Mouse (Mus musculus): ENCODE measurements around the gene Fbxo22. TPM values are rescaled to one million over a fixed set of nuclear protein-coding genes. Genes with fewer than 3 reads are reported as not detected.

Gene Fbxo22
- 83.4 and 89.1 TPM in 2 replicates for polyA plus RNA-seq (2015; fragmentation: Nextera tagmentation; extraction: Ambion mirVana)

DNA sequence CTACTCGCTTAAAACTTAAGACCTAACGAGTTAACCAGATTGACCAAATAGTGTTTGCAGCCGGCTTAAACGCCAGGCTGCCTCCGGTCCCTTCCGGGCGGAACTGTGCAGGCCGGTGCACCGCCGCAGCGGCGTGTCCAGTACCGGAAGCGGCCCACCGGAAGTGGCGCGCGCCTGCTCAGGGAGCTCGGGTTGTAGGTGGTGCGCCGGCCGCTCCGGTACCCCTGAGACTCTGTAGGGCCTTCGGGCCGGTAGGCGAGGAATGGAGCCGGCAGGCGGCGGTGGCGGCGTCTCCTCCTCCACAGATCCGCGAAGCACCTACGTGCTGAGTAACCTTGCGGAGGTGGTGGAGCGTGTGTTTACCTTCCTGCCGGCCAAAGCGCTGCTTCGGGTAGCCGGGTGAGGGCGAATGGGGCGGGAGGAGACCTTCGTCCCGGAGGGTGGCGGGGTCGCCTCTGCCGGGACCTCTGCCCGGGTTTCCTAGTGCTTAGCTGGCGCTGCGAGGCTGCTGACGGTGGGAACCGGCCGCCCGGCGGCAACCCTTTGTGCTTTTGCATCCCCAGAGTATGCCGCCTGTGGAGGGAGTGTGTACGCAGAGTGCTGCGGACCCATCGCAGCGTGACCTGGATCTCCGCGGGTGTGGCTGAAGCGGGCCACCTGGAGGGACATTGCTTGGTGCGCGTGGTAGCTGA, at the start of gene Fbxo22:
Fbxo22 (plus strand) TSS at position 136 of the 692 bp plus-strand sequence.
- Histone ChIP-seq H3K9ac (peak within 1 kb of the TSS; percentile 87), H3K9me3 (no peaks in the 10 kb centered on the region), H3K4me3 (peak within 1 kb of the TSS; percentile 90), H3K27me3 (replicated peaks) (no peaks in the 10 kb centered on the region), H3K36me3 (replicated peaks) (peaks cover 8% of the 10 kb centered on the region), H3K4me1 (peaks cover 33% of the 10 kb centered on the region), H3K4me2 (peak within 1 kb of the TSS; percentile 65), H3K27ac (peak within 1 kb of the TSS; percentile 87)
- ATAC-seq (replicated peaks): peak; percentile 100
- WGBS: under 1% methylated on average over 65 of the region's 65 CpGs

DNA sequence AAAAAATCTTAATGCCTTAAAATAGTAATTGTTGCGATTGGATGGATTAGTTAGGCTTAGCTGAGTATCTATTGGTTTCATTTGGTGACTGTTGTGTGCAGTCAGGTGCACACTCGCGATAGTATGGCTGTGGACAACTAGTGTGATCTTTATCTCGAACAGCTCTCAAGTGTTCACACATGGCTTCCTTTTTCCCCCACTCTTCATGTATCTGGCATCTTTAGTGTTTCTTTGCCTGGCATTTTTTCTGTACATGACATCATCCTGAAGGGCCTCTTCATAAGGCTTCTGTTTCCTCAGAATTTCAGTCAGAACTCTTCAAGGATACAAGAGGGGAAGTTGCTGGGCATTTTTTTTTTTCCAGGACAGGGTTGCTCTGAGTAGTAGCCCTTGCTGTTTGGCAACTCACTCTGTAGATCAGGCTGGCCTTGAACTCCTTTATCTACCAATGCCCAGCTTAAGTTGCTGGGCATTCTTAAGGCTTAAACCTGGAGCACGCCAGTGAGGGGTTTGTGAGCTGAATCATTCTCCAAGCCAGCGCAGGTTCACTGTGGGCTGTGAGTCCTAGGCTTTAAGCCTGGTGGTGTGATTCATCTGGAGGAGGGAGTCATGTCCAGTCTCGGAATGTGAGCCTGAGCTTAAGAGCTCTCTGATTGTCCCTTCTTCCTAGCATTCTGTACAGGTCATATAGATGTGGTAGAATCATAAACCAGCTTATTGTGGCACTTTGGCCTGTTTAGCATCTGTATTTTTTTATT, 37.9 kb upstream of the Fbxo22 start:
- no peaks in the 10 kb centered on the region for H3K27me3 ChIP-seq (replicated peaks)
- H3K27ac ChIP-seq: no peak overlapping the region
- H3K4me1 ChIP-seq: no peaks in the 10 kb centered on the region
- no peak for ATAC-seq (replicated peaks)
- H3K9ac ChIP-seq: no peak overlapping the region
- H3K4me3 ChIP-seq: no peak overlapping the region
- no peaks in the 10 kb centered on the region for H3K36me3 ChIP-seq (replicated peaks)
- 88% methylated on average over 7 of the region's 7 CpGs for WGBS
- H3K4me2 ChIP-seq: no peak overlapping the region
- H3K9me3 ChIP-seq: no peaks in the 10 kb centered on the region

DNA sequence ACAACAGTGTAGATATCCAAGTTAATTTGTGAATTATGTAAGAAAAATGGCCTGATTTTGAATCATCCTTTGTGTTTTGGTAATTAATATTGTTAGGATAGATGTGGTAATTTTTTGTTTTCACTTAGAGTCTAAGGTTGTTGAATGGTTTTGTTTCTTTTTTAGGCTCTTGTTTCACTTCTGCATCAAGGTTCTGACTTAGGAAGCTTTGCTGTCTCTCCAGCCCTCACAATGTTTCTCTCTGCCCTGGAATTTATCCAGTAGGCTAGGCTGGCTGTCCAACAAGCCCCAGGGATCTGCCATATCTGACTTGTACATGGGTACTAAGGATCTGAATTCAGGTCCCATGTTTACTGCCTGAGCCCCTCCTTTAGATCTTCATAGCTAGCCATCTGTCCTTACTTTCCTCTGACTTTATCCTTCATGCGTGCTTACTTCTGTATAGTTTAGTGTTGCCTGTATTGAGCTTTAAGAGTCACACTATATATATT, 36.5 kb upstream of the Fbxo22 start:
- no peak for ATAC-seq (replicated peaks)
- Histone ChIP-seq H3K36me3 (replicated peaks) (no peaks in the 10 kb centered on the region), H3K9ac (no peak overlapping the region), H3K9me3 (no peaks in the 10 kb centered on the region), H3K27me3 (replicated peaks) (no peaks in the 10 kb centered on the region), H3K27ac (no peak overlapping the region), H3K4me1 (no peaks in the 10 kb centered on the region), H3K4me2 (no peak overlapping the region), H3K4me3 (no peak overlapping the region)
- 96% methylated on average over 1 of the region's 1 CpGs for WGBS

DNA sequence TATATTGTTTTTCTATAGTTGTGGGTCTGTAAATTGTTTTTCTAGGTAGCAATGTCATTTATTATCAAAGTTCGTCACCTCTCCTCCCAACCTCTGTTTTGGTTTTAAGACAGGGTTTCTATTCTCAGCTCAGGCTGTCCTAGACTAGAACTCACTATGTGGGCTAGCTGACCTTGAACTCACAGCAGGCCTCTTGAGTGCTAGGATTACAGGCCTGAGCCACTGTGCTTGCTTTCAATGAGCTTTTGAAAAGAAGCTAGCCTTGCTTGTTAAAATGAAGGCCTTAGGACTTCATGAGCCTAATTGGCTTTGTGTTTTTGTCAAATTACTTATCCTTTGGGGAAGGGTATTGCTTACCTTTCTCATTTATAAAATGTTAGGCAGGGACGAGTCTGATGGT, 34.5 kb upstream of the Fbxo22 start:
- H3K4me2 ChIP-seq: no peak overlapping the region
- no peak overlapping the region for H3K4me3 ChIP-seq
- no peaks in the 10 kb centered on the region for H3K36me3 ChIP-seq (replicated peaks)
- no peaks in the 10 kb centered on the region for H3K9me3 ChIP-seq
- no peak overlapping the region for H3K9ac ChIP-seq
- no peak for ATAC-seq (replicated peaks)
- H3K27ac ChIP-seq: no peak overlapping the region
- H3K4me1 ChIP-seq: no peaks in the 10 kb centered on the region
- 71% methylated on average over 2 of the region's 2 CpGs for WGBS
- H3K27me3 ChIP-seq (replicated peaks): no peaks in the 10 kb centered on the region

DNA sequence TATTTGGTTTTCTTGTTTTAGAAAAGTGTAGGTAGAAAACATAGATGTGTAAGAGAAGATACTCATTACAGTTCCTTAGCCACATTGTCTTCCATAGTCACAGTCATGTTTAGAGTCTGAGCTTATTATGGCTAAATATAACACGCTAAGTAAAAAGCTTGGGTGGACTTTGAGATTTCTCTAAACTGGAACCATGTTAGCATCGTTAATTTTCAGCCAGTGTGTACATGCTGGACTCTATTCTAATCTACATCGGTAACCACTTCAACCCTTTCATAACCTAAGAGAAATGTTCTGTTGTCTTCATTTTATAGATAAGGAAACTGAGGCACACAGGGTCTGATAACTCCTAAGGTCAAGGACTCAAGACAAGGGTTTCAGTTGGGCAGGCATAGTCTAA, 12.8 kb upstream of the Fbxo22 start:
- H3K36me3 ChIP-seq (replicated peaks): no peaks in the 10 kb centered on the region
- no peak overlapping the region for H3K4me2 ChIP-seq
- no peaks in the 10 kb centered on the region for H3K27me3 ChIP-seq (replicated peaks)
- no peak overlapping the region for H3K4me3 ChIP-seq
- H3K27ac ChIP-seq: no peak overlapping the region
- ATAC-seq (replicated peaks): no peak
- no peak overlapping the region for H3K9ac ChIP-seq
- 99% methylated on average over 3 of the region's 3 CpGs for WGBS
- H3K4me1 ChIP-seq: no peaks in the 10 kb centered on the region
- H3K9me3 ChIP-seq: no peaks in the 10 kb centered on the region

DNA sequence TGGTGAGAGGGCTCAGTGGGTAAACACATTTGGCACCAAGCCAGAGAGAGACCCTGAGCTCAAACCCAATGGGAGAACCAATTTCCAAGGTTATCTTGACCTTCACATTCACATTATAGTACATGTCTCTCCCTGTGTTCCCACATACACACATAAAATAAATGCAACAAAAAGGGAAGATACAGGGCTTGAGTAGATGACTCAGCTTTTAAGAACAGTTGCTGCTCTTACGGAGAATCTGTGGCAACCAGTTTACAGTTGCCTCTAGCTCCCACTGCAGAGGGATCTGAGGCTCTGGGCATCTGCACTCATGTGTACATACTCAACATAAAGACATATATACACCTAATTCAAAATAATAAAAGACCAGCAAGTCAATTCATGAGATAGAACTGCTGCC, 10.5 kb upstream of the Fbxo22 start:
- H3K9ac ChIP-seq: no peak overlapping the region
- no peak overlapping the region for H3K27ac ChIP-seq
- no peak overlapping the region for H3K4me3 ChIP-seq
- H3K27me3 ChIP-seq (replicated peaks): no peaks in the 10 kb centered on the region
- H3K9me3 ChIP-seq: no peaks in the 10 kb centered on the region
- no peaks in the 10 kb centered on the region for H3K4me1 ChIP-seq
- no peak for ATAC-seq (replicated peaks)
- 94% methylated on average over 1 of the region's 1 CpGs for WGBS
- no peak overlapping the region for H3K4me2 ChIP-seq
- no peaks in the 10 kb centered on the region for H3K36me3 ChIP-seq (replicated peaks)

DNA sequence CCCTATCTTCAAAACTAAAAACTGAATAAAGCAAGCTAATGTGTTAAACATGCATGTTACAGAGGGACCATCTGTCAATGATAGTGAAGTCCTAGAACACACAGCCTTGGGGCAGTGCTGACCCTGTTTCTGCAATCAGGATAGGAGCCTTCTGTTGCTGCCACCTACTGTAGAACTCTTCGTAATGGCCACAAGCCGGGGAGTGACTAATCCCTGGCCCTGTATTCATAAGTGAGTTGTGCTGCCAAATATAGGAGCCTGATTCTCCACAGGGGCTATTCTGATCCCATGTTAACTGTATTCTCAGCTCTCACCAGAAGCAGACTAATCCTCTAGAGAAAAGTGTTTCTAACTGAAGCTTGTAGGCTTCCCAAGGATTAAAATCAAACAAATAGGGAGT, 9.4 kb upstream of the Fbxo22 start:
- WGBS: 46% methylated on average over 2 of the region's 2 CpGs
- H3K4me3 ChIP-seq: no peak overlapping the region
- H3K9ac ChIP-seq: no peak overlapping the region
- no peaks in the 10 kb centered on the region for H3K4me1 ChIP-seq
- H3K27ac ChIP-seq: no peak overlapping the region
- no peak overlapping the region for H3K4me2 ChIP-seq
- no peak for ATAC-seq (replicated peaks)
- no peaks in the 10 kb centered on the region for H3K27me3 ChIP-seq (replicated peaks)
- no peaks in the 10 kb centered on the region for H3K9me3 ChIP-seq
- 0 out of 2 replicates have a peak, but pooled peaks cover 6% of the 10 kb centered on the region for H3K36me3 ChIP-seq (replicated peaks)

DNA sequence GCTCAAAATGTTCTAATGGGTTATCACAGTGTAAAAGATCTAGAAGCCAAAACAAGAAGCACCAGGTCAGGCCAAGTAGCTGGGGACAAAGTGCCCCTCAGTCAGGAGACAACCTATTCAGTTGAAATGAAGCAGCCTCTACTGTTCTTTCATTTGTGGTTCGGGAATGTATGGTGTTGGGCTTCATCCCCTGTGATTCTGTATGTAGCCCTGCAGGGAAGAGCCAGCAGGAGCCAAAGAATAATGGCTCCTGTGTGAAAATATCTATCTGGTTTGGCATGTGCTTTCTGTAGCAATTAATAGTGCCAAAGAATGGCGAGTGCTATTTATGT, 301 bp upstream of the Fbxo22 start:
- peak overlapping the region; percentile 87 for H3K9ac ChIP-seq
- WGBS: 1% methylated on average over 2 of the region's 2 CpGs
- peak overlapping the region; percentile 90 for H3K4me3 ChIP-seq
- H3K27ac ChIP-seq: peak overlapping the region; percentile 87
- H3K36me3 ChIP-seq (replicated peaks): 0 out of 2 replicates have a peak, but pooled peaks cover 8% of the 10 kb centered on the region
- H3K27me3 ChIP-seq (replicated peaks): no peaks in the 10 kb centered on the region
- H3K4me1 ChIP-seq: peaks cover 33% of the 10 kb centered on the region
- peak overlapping the region; percentile 65 for H3K4me2 ChIP-seq
- peak; percentile 61 for ATAC-seq (replicated peaks)
- H3K9me3 ChIP-seq: no peaks in the 10 kb centered on the region

DNA sequence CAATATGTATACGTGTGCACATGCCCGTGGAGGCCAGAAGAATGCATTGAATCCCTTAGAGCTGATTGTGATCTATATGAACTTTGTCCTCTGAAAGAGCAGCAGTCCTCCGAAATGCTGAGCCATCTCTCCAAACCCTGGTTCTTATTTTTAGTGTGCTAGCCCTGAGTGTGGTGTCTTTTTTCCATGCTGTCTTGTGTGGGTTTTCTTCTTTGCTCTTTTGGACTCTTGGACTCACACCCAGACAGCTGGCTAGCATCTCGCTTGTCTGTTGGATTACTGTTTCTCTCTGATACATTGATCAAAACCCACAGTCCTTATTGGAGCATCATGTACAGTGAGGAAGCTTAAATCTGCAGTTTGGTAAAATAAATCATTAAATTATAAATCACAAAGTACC, 2.9 kb downstream of the Fbxo22 start:
- H3K4me3 ChIP-seq: no peak overlapping the region
- ATAC-seq (replicated peaks): no peak
- no peaks in the 10 kb centered on the region for H3K27me3 ChIP-seq (replicated peaks)
- H3K9me3 ChIP-seq: no peaks in the 10 kb centered on the region
- H3K9ac ChIP-seq: no peak overlapping the region
- H3K4me1 ChIP-seq: peaks cover 33% of the 10 kb centered on the region
- H3K4me2 ChIP-seq: no peak overlapping the region
- H3K27ac ChIP-seq: no peak overlapping the region
- WGBS: 75% methylated on average over 4 of the region's 4 CpGs
- H3K36me3 ChIP-seq (replicated peaks): peaks cover 26% of the 10 kb centered on the region

DNA sequence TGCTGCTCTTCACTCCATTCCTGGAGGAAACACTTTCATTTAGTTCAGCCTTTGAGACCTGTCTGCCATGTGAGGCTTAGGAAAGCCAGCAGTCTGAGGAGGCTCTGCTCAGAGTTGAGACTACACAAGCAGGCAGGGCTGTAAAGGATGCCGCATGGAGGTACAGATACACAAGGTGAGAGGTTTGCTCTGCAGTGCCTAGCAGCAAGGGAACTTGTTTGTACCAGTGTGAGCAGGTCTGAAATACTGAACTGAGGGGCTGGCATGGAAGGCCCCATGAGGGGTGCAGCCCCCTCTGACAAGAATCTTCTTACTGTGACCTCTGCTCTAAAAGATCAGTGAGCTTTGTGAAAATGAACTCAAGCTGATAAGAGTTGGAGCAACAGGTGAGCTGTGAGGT, 4.7 kb downstream of the Fbxo22 start:
- 93% methylated on average over 1 of the region's 1 CpGs for WGBS
- Histone ChIP-seq H3K27me3 (replicated peaks) (no peaks in the 10 kb centered on the region), H3K4me3 (no peak overlapping the region), H3K9ac (no peak overlapping the region), H3K4me1 (peaks cover 25% of the 10 kb centered on the region), H3K9me3 (no peaks in the 10 kb centered on the region), H3K36me3 (replicated peaks) (peaks cover 32% of the 10 kb centered on the region), H3K27ac (no peak overlapping the region), H3K4me2 (no peak overlapping the region)
- ATAC-seq (replicated peaks): no peak

DNA sequence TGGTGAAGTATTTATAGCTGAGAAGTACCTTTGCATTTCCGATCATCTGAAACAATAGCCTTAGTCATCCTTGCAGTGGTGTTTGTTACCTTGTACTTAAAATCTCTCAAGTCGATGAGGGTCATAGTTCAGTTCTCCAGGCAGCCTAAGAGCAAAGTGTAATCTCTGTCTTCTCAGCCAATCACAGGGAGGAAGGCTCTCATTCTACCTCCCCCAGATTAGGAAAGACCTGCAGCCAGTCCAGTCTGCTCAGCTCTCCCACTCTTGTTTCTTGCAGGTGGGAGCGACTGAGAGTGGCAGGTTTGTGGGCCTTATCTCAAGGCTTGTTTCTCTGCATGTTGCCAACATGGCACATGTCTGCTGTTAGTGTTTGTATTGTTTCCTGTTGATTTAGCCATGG, 6.3 kb downstream of the Fbxo22 start:
- WGBS: 94% methylated on average over 3 of the region's 3 CpGs
- Histone ChIP-seq H3K4me1 (peaks cover 17% of the 10 kb centered on the region), H3K36me3 (replicated peaks) (peaks cover 47% of the 10 kb centered on the region)

DNA sequence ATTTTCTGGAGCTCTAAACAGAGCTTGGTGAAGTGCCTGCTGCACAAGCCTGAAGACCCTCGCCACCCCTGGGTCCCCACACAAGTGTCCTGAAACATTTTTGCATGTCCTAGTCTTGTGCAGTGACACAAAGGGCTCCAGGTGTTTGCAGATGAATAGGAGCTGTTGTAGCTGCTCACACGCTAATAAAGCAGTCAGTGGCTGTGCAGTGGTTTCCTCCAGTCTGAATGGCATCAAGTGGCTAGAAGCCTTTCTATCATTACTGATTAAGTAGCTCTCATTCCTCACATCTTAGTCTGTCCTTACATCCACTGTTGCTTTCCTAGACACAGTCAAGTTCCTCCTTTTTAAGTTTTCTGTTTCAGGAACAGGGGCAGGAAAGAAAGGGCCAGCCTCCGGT, 6.9 kb downstream of the Fbxo22 start:
- no peak for ATAC-seq (replicated peaks)
- Histone ChIP-seq H3K4me2 (no peak overlapping the region), H3K4me3 (no peak overlapping the region), H3K9me3 (no peaks in the 10 kb centered on the region), H3K27ac (no peak overlapping the region), H3K27me3 (replicated peaks) (no peaks in the 10 kb centered on the region), H3K9ac (no peak overlapping the region), H3K4me1 (peaks cover 11% of the 10 kb centered on the region), H3K36me3 (replicated peaks) (peaks cover 48% of the 10 kb centered on the region)
- WGBS: 82% methylated on average over 3 of the region's 3 CpGs

More for the DNA sequence above, 6.3 kb downstream of the Fbxo22 start:
- Histone ChIP-seq H3K4me2 (no peak overlapping the region), H3K9me3 (no peaks in the 10 kb centered on the region), H3K9ac (no peak overlapping the region), H3K27me3 (replicated peaks) (no peaks in the 10 kb centered on the region), H3K27ac (no peak overlapping the region), H3K4me3 (no peak overlapping the region)
- no peak for ATAC-seq (replicated peaks)

DNA sequence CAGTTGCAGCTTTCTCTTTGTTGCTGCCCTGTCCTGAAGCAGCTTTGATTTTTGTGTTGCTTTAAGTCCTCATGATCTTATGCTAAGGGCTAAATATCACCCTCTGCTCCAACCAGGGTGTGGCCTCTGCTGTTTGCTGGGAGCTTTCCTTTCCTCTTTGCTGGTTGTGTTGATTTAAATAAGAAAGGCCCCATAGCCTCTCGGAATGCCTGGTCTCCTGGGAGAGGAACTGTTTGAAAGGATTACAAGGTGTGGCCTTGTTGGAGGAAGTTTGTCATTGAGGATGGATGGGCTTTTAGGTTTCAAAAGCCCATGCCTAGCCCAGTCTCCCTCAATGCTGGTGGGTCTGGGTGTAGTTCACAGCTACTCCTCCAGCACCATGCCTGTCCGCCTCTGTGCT, 7.4 kb downstream of the Fbxo22 start:
- H3K4me1 ChIP-seq: peaks cover 7% of the 10 kb centered on the region; the same call in 1 of the 2 replicates
- no peaks in the 10 kb centered on the region for H3K9me3 ChIP-seq
- H3K4me2 ChIP-seq: no peak overlapping the region
- peaks cover 52% of the 10 kb centered on the region for H3K36me3 ChIP-seq (replicated peaks)
- no peak overlapping the region for H3K27ac ChIP-seq
- 57% methylated on average over 2 of the region's 2 CpGs for WGBS
- H3K27me3 ChIP-seq (replicated peaks): no peaks in the 10 kb centered on the region
- no peak for ATAC-seq (replicated peaks)
- H3K9ac ChIP-seq: no peak overlapping the region
- H3K4me3 ChIP-seq: no peak overlapping the region

All from midbrain, embryonic 15.5 days (tissue).